Mouse (Mus musculus) heart, adult 2 months (tissue): ENCODE measurements around the gene Aunip. TPM values are rescaled to one million over a fixed set of nuclear protein-coding genes. Genes with fewer than 3 reads are reported as not detected.

Source experiments
- DNase-seq, 2 experiments: peaks; one replicate each; pipeline ENCODE4 v3.0.0; 2021
- H3K27ac ChIP-seq: fragments of 200-600 bp; 2 replicates; pipeline ENCODE4 v1.8.1; 2022
- H3K27me3 ChIP-seq: fragments of 200-500 bp; 2 replicates; pipeline ENCODE4 v1.6.1; 2012; ENCODE audit warnings: mild to moderate bottlenecking, low read length, inconsistent platforms, mixed read lengths; ENCODE audit not compliant: control insufficient read depth, insufficient read depth
- H3K36me3 ChIP-seq: fragments of 200-500 bp; 2 replicates; pipeline ENCODE4 v1.6.1; 2012; ENCODE audit warnings: low read length, inconsistent platforms; ENCODE audit not compliant: control insufficient read depth, insufficient read depth
- H3K4me1 ChIP-seq: fragments of 200-500 bp; 2 replicates; pipeline ENCODE4 v1.6.1; 2011; ENCODE audit warnings: low read length; ENCODE audit not compliant: control insufficient read depth, insufficient read depth
- H3K4me3 ChIP-seq: fragments of 200-600 bp; 2 replicates; pipeline ENCODE4 v1.8.1; 2022
- H3K79me2 ChIP-seq: fragments of 200-500 bp; replicated peaks from 2 replicates; pipeline ENCODE4 v1.6.1; 2012; ENCODE audit warnings: mild to moderate bottlenecking, inconsistent platforms, low read length, moderate library complexity, mixed read lengths; ENCODE audit not compliant: control insufficient read depth, insufficient read depth
- H3K9ac ChIP-seq: fragments of 200-500 bp; 2 replicates; pipeline ENCODE4 v1.6.1; 2012; ENCODE audit warnings: low read depth, mild to moderate bottlenecking, control low read depth, inconsistent platforms, low read length, mixed read lengths
- CTCF ChIP-seq: fragments of 200-600 bp; IDR thresholded peaks from 2 replicates; pipeline ENCODE4 v1.8.1; 2022; ENCODE audit warnings: antibody characterized with exemption, mild to moderate bottlenecking, moderate library complexity
- EP300 ChIP-seq: fragments of 200-500 bp; IDR thresholded peaks from 2 replicates; pipeline ENCODE4 v1.6.1; 2011; ENCODE audit warnings: low read depth, low read length, control low read depth; ENCODE audit not compliant: insufficient read depth
- POLR2A ChIP-seq: fragments of 200-500 bp; IDR thresholded peaks from 2 replicates; pipeline ENCODE4 v1.6.1; 2011; ENCODE audit warnings: mild to moderate bottlenecking, low read depth, low read length, control low read depth; ENCODE audit not compliant: insufficient read depth
- WGBS: fragments of 180-500 bp; shearing (Covaris S2); methylation state at CpG from one replicate; pipeline ENCODE4 v1.1.7; 2018; 5-methylcytosine and 5-hydroxymethylcytosine counted together
- intact Hi-C: fragments of 180-260 bp; cut with DNase I; formaldehyde crosslinking; loops from one replicate; pipeline ENCODE4 v1.15.1; 2025
- polyA plus RNA-seq: library from polyadenylated mRNA; depleted of rRNA; stranded (reverse); fragments of >200 nt; gene quantifications from 2 replicates; pipeline ENCODE4 v1.2.3, GENCODE M21; 2012
- total RNA-seq, 2 experiments: library from RNA; stranded (reverse); gene quantifications; 2 replicates each; pipeline ENCODE4 v1.2.3; 2021

Gene Aunip
- total and polyA plus RNA-seq, 3 experiments = 0.18 TPM; not detected in 1

GRCm38 (mm10) chr4:134483078-134483688 is 27.6 kb upstream of the Aunip start:
- TF ChIP-seq EP300 (no peak), POLR2A (no peak), CTCF (no peak)
- Histone ChIP-seq H3K4me3 (no peak overlapping the region), H3K27me3 (no peaks in the 10 kb centered on the region), H3K9ac (no peak overlapping the region), H3K79me2 (no peaks in the 10 kb centered on the region), H3K4me1 (no peaks in the 10 kb centered on the region), H3K36me3 (no peaks in the 10 kb centered on the region), H3K27ac (no peak overlapping the region)
- intact Hi-C loops = no loop called here
- WGBS = 52% methylated on average over 6 of the region's 6 CpGs
- no peak for DNase-seq

GRCm38 (mm10) chr4:134483696-134484095 is 27.1 kb upstream of the Aunip start:
- TF ChIP-seq CTCF = no peak
- TF ChIP-seq POLR2A = no peak
- TF ChIP-seq EP300 = no peak
- no peak overlapping the region for H3K27ac ChIP-seq
- DNase-seq = peak in 1 of 2 experiments; percentile 39
- intact Hi-C loops = no loop called here
- no peaks in the 10 kb centered on the region for H3K36me3 ChIP-seq
- no peaks in the 10 kb centered on the region for H3K4me1 ChIP-seq
- no peak overlapping the region for H3K9ac ChIP-seq
- H3K79me2 ChIP-seq = no peaks in the 10 kb centered on the region
- WGBS = 29% methylated on average over 6 of the region's 6 CpGs
- no peaks in the 10 kb centered on the region for H3K27me3 ChIP-seq
- H3K4me3 ChIP-seq = no peak overlapping the region

GRCm38 (mm10) chr4:134484231-134484630 is 26.6 kb upstream of the Aunip start:
- H3K36me3 ChIP-seq = no peaks in the 10 kb centered on the region
- H3K4me3 ChIP-seq = no peak overlapping the region
- H3K4me1 ChIP-seq = no peaks in the 10 kb centered on the region
- intact Hi-C loops = no loop called here
- no peak overlapping the region for H3K27ac ChIP-seq
- WGBS = 80% methylated on average over 10 of the region's 10 CpGs
- H3K9ac ChIP-seq = no peak overlapping the region
- H3K27me3 ChIP-seq = no peaks in the 10 kb centered on the region
- DNase-seq = no peak
- H3K79me2 ChIP-seq = no peaks in the 10 kb centered on the region
- TF ChIP-seq EP300 = no peak
- no peak for TF ChIP-seq CTCF
- no peak for TF ChIP-seq POLR2A

- Histone ChIP-seq H3K4me1 (peaks cover 2% of the 10 kb centered on the region), H3K36me3 (no peaks in the 10 kb centered on the region), H3K79me2 (no peaks in the 10 kb centered on the region), H3K9ac (no peak overlapping the region), H3K27me3 (no peaks in the 10 kb centered on the region), H3K27ac (no peak overlapping the region), H3K4me3 (no peak overlapping the region)
- WGBS = 85% methylated on average over 5 of the region's 5 CpGs
- intact Hi-C loops = no loop called here
- no peak for DNase-seq
- no peak for TF ChIP-seq POLR2A
- TF ChIP-seq EP300 = no peak
- TF ChIP-seq CTCF = no peak
These were observed 25.5 kb upstream of the Aunip start for GRCm38 (mm10) chr4:134485151-134485900.

- WGBS = 97% methylated on average over 5 of the region's 5 CpGs
- H3K4me1 ChIP-seq = peaks cover 2% of the 10 kb centered on the region
- TF ChIP-seq POLR2A (no peak), EP300 (no peak), CTCF (no peak)
- intact Hi-C loops = no loop called here
- H3K79me2 ChIP-seq = no peaks in the 10 kb centered on the region
- H3K36me3 ChIP-seq = no peaks in the 10 kb centered on the region
- no peaks in the 10 kb centered on the region for H3K27me3 ChIP-seq
- no peak overlapping the region for H3K4me3 ChIP-seq
- DNase-seq = no peak
- no peak overlapping the region for H3K27ac ChIP-seq
- H3K9ac ChIP-seq = no peak overlapping the region
These were observed 22.6 kb upstream of the Aunip start for GRCm38 (mm10) chr4:134488211-134488610.
